Mouse (Mus musculus): ENCODE measurements around the gene Cyp4f13.
A peak's percentile ranks its signal among the peaks of the same experiment; 100 is the strongest.

Cyp4f13 gene

DNA sequence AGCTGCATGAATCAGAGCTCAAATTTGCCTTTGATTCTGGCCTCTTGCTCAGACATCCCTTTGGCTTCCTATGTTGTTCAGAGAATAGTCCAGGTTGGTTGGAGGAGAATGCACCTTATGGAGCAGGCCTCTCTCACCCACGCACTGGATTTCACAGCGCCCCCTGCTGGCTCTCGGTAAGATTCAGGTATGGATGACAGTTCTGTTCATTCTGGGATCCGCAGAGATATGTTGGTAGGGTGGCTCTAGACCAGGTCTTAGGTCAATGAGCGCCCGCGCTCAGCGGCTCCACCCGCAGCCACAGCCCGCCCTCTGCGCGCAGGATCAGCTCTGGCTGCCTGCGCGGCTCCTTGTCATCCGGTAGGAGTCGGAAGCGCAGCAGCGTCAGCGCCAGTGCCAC is 42.0 kb downstream of the Cyp4f13 start:
- peak; percentile 18 for DNase-seq (ENCODE audit: low spot score)

- peak; percentile 16 for DNase-seq (ENCODE audit: low spot score)
These were observed 42.8 kb downstream of the Cyp4f13 start for GRCm38 (mm10) chr17:32904414-32904813.

DNA sequence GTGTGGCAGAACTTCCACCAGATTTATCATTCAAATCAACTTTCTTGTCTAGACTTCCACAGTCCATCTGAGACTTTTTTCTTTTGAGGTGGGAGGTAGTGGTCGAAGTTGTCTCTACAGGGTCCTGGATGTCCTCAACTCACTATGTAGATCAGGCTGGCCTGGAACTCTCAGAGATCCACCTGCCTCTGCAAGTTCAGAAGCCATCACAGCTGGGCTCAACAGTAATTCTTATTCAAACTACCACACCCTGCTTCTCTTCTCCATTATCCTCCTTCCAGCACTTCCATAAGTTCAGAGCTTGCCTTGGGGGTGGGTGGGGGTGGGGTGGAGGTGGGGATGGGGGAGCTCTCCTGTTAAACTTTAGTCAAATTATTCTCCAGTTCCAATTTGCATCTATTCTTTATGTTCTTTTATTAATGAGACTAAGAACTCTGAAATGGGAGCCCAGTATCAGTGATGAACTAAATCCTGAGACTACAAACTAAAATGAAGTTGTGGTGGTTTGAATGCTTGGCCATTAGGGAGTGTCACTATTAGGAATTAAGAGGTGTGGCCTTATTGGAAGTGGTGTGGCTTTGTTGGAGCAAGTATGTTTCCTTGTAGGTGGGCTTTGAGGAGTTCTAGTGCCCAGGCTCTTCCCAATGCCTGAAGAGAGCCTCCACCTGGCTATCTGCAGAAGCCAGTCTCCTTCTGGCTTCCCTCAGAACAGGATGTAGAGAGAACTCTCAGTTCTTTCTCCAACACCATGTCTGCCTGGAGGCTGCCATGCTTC is 45.3 kb downstream of the Cyp4f13 start:
- no peak for DNase-seq (ENCODE audit: low spot score)

GRCm38 (mm10) chr17:32895421-32895820 is 51.8 kb downstream of the Cyp4f13 start:
- DNase-seq (ENCODE audit: low spot score), result no peak

DNA sequence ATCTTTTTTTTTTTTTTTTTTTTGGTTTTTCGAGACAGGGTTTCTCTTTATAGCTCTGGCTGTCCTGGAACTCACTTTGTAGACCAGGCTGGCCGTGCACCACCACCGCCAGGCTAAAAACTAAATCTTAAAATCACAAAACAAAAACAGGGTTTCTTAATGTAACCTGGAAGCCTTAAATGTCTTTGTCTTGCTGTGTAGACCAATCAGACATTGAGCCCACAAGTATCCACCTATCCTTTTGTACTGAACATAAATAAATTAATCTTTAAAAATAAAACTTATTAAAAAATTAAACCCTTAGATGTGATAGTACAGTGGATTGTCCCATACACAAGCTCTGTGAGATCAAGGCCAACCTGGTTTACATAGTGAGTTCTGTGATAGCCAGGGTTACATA is 53.3 kb downstream of the Cyp4f13 start:
- DNase-seq (ENCODE audit: low spot score), result no peak

GRCm38 (mm10) chr17:32891239-32892180 is 55.7 kb downstream of the Cyp4f13 start, which contains the start of gene Zfp870:
Gene Zfp870 (minus strand): TSS chr17:32891642.
- DNase-seq (ENCODE audit: low spot score), result peak; percentile 96

DNA sequence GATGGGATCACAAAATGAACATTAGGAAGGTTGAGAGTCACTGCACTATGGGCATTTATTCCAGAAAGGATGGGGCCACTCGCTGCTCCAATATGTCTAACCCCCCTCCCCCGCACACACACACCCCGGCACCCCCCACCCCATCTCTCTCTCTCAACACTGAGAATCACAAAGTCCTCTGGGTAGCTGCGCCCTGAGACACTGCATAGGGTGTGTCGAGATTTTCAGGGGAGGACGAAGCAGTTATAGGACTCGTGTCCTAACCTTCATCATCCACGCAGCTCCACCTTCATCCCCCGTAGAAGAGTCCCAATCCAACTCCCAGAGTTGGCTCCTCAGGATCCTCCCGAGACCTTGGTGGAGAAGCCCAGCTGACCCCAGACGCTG is 56.4 kb downstream of the Cyp4f13 start:
- DNase-seq (ENCODE audit: low spot score), result no peak

- no peak for DNase-seq (ENCODE audit: low spot score)
These were observed 57.6 kb downstream of the Cyp4f13 start for GRCm38 (mm10) chr17:32889611-32890010.

- DNase-seq (ENCODE audit: low spot score), result no peak
These were observed 66.6 kb downstream of the Cyp4f13 start for GRCm38 (mm10) chr17:32880320-32881218.

GRCm38 (mm10) chr17:32878773-32879172 is 68.4 kb downstream of the Cyp4f13 start:
- no peak for DNase-seq (ENCODE audit: low spot score)

DNA sequence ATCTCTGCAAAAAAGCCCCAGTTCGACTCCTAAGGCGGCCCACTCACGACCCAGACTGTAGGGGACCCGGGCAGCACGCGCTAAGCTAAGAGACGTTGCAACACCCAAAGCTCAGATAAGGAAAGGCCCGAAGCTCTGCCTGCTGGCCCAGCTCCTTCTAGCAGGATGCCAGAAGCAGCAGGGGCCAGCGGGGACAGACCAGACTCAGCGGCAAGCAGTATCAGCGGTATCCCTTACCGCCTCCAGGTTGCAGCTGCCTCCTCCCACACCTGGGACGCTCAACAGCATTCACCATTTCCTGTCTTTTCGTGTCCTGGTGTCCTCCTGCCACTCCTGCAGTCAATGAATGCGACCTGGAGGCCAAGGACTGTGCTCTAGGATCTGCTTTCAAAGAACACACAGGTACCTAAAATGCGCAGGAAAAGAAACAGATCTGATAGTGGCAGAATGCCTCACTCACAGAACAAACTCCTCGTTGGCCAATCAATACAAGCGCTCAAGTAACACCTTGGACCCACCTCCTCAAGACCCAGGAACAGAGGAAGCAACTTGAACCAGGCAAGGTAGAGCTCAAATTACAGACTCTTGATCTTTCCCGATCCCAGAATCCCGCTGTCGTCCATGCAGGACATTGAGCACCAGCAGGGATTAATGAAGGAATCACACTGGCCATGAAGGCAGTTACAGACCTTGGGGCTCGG is 69.6 kb downstream of the Cyp4f13 start:
- DNase-seq (ENCODE audit: low spot score), result no peak

Measured in adipocyte (in vitro differentiated cells).